Mouse (Mus musculus) spleen, adult 2 months (tissue): ENCODE data around the gene Slc26a8.

Source experiments
- CTCF ChIP-seq: fragments of 200-500 bp; IDR thresholded peaks from 2 replicates; pipeline ENCODE4 v1.5.1; 2011; ENCODE audit warnings: mild to moderate bottlenecking, inconsistent platforms; ENCODE audit not compliant: insufficient read depth, insufficient read length, insufficient replicate concordance; ENCODE audit errors: extremely low read depth
- POLR2A ChIP-seq: fragments of 200-500 bp; IDR thresholded peaks from 2 replicates; pipeline ENCODE4 v1.6.1; 2011; ENCODE audit warnings: low read depth, low read length, inconsistent platforms

- TF ChIP-seq POLR2A (no peak), CTCF (no peak)
These were observed 22.3 kb upstream of the Slc26a8 start for GRCm38 (mm10) chr17:28712305-28712704.
